Mouse (Mus musculus) adrenal gland (tissue): ENCODE results near the gene Iscu.
"Not testable (repeated sequence)": the region's sequence is repeated elsewhere in the genome, so short reads cannot be mapped to it uniquely, and the experiment has no call there.

Experiments
- intact Hi-C: fragments of 180-260 bp; cut with DNase I; formaldehyde crosslinking; loops from one replicate; pipeline ENCODE4 v1.15.1; 2025

Gene Iscu

DNA sequence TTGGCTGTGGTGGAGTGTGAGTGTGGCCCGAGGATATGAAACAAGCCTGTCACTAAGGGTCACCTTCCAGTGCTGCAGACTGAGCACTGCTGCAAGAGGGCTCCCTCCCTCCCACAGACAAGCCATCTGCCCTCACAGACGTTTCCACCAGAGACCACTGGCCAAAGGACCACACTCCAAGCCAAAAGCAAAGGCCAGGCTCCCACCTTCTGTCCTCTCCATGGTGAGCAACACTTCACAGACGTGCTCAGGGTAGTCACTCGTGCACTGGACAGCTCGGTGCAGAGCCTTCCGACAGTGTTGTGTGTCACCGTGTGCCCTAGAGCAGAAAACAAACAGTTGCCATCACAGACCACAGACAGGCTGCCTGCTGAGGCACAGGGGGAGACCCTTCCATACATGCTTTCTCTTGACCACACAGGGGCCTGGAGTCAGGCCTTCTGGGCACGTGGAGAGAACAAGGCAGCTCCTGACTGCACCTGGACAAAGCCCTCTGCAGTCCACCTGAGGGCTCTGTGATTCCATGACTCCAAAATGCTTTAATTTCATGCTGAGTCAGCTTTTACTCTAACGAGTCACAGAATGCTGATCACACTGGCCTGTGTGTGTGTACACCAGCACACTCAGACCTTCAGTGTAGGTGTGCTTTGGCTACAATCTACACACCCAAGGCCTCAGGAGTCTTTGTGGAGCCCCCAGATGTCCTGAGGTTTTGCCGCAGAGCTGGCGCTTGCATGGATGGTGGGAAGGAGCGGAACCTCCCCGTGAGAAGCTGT, 23.8 kb upstream of the Iscu start:
- intact Hi-C loops = no loop called here

DNA sequence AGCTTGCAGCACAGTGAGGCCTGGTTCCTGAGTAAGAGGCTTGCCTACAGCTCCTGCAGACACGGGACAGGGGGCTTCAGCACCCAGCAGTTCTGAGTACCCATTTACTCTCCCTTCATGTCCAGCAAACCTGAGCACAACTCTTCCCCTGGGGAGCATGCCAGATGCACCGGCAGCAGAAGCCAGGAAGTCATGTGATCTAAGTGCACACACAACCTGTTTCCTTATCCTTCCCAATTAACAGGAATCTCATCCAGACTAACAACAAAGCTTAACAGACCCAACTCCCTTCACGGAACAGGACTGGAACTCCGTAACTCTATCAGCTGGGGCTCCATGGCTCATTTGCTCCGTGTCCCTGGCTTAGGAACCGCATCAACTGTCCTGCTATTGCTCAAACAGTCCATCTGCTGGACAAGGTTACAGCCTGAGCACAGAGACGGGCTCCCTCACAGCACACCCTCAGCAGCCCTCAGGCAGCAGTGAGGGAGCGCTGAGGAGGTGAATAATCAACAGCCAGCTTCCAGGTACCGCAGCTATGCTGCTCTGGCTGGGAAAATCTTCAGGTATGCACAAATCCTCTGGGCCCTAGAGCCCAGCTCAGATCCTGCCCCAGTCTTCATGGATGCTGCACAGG, 20.9 kb upstream of the Iscu start:
- intact Hi-C loops = no loop called here

DNA sequence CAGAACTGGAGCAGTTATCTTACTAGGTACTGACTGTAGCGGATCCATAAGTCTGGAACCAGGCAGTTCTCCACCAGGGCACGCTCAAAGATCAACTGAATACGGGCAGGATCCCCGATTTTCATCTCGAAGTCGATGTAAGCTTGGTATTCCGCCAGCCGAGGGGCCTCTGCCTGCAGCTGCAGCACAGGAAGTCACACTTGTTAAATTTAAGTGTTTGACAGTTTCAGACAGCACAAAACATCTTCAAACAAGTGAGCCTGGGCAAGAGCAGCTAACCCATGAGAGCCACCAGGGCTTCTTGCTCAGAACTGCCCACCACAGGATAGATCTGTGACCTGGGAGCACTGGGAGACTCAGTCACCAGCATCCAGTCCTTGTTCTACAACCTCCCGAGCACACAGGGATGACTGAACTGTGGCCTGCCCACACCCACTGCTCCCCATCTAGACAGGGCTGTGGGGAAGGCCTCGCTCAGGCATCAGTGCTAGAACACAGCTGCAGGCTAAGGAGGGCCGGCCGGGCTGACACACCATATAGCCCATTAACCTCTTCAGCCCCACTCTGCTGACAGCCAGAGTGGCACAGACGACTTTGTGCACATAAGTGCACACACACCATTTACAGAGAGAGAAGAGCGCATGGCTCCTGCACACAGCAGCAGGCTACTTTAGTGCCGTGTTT, 17.1 kb upstream of the Iscu start:
- intact Hi-C loops = no loop called here

DNA sequence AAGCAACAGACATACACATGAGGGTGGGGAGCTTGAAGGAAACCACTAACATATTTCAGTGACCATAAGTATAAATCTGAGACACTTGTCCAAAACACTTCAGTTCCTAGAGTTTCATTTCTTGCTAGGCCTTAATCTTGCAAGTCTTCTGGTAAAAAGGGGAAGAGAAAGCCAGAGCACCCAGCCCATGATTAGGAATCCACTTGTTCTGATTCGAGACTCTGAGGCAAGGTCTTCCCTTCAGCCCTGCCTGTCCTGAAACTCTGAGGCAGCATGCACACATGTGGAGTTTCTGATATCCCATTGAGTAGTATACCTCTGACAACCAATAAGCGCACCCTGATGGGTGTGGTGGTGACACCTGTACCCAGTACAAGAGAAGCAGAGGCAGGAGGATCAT, 11.0 kb upstream of the Iscu start:
- intact Hi-C loops = no loop called here

DNA sequence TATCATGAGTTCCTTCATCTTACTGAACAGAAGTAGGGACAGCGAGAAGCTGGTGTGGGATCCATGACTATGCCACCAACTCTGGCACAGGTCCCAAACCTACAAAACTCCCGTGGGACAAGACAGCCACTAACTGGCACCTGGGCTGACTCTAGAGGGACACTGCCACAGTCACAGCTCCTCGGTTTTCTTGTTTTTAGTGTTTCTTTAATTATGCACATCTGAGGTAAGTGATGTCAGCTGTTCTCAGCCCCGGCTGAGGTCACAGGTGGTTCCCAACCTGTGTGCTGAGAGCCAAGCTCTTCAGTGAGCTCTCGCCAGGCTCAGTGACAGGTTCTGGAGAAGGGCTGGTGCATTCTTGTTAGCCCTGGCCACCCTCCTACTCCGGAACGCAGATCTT, 8.1 kb upstream of the Iscu start:
- intact Hi-C loops = no loop called here

DNA sequence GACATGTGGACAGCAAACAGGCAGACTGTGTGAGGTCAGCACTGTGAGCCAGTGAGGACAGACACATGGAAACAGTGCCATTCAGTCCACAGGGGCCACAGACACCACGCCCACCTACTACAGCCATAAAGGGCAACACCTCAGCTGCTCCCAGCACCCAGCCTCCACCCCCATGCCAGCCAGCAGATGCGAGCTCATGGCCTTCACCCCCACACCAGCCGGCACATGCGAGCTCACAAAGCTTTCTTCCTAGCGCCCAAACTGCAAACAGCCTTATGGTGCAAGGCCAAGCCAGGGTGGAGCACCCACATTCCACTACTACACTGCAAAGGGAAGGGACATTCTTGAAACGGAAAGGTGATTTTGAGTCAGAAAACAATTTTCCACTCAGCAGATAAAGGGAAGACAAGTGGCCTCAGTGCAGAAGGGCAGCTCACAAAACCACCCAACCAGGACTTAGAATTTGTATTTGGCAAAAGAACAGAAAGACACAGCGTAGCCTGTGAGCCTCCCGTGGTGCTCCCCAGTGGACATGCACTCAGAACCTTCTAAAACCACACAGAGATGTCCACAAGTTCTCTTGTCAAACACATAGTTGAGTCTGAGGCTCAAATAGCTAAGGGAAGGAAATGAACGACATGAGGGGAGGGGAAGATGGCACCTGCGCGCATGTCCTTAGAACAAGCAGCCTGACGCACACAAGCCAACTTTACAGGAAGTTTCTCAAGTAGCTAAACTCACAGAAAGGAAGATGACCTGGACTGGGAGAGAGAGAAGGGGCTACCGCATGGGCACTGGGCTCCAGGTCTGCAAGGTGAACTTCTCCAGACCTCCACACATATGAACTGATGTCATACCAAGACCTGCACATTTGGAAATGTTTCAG, 6.7 kb upstream of the Iscu start:
- intact Hi-C loops = no loop called here

DNA sequence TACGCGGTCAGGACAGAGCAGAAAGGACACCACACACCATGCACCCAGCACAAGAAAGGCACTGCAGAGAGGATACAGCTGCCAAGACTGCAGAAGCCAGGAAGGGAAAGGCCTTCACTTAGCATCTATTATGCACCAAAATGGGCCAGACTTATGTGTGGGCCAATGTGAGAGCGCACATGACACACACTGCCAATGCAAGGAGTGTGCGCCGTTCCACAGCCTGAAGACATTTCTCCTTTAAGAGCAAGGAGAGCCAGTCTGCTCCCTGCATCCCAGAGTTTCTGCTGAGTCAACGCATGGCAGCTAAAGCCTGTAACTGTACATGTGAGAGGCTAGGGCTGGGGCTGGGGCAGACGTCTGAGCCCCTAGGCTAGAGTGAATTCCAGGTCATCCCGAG, 3.7 kb upstream of the Iscu start:
- intact Hi-C loops = no loop called here

DNA sequence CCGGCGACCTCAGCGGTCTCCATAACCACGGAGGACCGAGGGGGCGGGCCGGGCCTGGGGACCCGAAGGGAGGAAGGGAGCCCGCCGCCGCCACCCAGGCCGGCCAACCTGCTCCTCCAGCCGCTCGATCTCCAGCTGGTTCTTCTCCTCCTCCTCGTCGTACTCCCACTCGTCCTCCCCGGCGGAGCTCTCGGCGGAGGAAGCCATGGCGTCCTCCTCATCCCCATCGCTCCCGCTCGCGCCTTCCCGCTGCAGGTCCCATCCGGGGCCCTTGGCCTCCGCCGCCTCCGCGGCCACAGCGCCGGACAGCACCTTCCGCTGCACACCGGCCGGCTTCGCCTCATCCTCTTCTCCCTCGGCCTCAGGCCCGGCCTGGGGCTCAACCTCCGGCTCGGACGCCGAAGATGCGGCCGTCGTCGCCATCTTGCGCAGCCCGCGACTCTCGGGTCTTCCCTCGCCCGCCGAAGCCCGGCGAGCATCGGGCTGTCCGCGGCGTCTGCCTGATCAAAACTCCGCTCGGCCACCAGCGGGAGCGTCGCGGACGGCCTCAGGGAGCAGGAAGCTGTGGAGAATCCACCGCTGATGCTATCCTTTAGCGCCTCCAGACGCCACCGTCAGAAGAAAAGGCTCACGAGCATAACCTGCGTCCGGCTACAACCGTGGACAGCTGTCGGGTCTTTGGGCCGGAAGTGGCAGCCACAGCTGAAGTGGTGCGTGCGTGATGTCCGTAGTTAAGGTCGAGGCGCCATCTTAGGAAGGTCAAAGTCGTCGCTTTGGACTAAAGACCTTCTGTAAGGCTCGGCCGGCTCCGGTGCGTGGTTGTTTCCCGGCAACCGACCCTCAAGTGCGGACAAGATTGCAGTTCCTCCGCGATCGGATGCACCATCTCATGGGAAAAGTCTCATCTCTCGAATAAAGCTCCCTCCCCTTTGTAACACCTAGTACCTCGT, 1.1 kb upstream of the Iscu start:
- intact Hi-C loops = loop anchor here (2.0 kb wide), 1 partner anchor 35 kb away; no protein-coding TSS in a partner anchor

DNA sequence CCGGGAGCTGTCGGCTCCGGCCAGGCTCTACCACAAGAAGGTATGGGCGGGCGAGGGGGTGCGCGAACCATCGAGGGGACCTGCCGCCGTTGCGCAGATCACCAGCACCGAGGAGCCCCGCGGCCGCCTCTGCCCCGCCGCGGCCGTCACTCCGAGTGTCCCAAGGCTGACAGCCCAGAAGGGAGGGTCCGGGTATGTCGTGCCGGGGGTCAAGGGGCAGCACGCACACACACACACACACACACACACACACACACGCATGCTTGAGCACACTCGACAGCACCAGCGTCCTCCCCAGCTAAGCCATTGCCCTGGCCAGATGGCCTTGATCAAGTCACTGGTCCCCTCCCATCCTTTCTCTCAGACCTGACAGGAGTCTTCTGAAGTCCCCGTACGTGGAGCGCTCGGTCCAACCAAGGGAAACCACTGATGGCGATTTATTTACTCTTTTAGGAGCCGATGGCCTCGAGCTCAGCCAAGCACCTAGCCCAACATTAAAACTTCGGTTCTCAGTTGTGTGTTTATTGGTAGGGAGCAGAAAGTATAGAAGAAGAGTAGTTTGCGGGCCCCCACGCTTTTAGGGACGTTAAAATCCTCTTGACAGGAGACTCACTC, 464 bp downstream of the Iscu start:
- intact Hi-C loops = loop anchor here (1.0 kb wide), 1 partner anchor 42 kb away; no protein-coding TSS in a partner anchor

DNA sequence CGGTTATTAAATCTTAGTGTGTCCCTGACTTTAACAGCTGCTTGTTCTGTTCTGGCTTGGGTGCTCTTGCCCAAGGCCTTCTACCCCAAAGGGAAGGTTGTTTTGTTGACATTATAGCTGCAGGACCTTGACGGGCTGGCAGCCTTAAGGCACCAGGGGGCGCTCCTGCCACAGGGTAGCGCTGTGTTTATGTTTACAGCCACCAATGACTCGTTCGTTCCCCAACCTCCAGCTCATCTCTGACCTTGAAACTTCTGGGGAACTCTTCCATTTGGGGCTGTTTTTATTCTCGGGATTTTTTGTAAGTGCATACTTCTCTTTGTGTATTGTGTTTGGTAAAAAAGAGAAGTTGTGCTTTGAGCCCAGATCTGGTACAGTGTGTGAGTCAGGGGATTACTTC, 1.1 kb downstream of the Iscu start:
- intact Hi-C loops = loop anchor here (1.0 kb wide), 1 partner anchor 42 kb away; no protein-coding TSS in a partner anchor

DNA sequence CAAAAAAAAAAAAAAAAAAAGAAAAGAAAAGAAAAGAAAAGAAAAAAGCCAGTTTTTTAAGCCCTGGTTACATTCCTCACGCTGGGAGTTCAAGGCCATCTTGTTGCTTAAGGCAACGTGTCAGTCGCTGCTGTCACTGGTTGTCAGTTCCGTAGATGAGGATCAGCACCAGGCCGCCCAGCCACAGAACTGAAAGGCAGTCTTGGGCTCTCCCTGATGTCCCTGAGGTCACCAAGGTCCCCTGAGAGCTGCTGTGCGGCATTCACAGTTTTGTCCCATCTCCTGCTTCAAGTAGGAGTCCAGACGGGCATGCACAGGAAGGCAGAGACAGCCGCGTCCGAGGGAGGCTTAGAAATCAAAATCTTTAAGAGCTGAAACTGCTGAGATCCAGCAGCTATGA, 3.0 kb downstream of the Iscu start:
- intact Hi-C loops = no loop called here

DNA sequence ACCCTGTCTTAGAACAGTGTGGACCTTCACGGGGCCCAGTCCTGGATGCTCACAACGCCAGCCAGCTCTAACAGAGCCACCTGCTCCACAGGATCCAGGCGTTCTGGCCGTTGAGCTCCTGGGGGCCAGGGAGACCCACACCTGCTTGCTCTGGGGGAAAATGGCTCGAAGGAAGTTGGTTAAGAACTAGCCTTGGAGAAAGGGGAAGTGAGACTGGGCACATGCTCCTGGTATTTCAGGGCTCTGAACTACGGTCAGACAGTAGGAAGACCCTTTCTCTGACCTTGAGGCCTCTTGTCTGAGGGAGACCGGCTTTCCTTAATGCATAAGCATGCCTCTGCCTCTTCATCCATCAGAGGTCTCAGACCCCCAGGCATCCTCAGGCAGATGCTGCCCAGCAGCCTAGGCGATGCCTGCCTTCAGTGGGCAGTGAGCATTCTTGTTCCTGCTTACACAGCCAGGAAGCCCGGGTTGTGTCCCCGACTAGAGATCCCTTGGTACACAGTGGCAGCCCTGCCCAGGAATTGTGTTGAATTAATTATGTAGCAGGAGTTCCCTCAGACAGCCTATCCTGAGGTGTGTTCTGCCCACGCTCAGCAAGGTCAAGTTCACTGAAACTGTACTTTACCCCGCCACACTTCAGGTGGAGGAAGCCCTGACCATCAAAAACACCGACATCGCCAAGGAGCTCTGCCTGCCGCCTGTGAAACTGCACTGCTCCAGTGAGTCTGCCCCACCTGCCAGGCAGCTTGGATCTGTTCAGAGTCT, 3.8 kb downstream of the Iscu start:
- intact Hi-C loops = no loop called here

DNA sequence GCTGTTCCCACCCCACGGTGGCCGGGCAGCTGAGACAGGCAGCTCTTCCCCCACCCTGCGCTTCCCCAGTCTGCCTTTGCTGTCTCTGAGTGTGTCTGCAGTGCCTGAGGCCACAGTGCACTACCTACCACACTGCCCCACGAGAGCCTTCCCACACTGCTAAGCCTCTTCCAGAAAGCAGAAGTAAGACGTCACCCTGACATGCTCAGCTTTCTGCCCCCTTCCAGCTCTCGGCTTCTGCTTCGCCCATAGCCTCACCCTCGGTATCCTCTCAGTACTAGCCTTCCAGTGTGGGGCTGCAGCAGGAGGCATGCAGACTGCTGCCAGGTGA, 4.3 kb downstream of the Iscu start:
- intact Hi-C loops = no loop called here

DNA sequence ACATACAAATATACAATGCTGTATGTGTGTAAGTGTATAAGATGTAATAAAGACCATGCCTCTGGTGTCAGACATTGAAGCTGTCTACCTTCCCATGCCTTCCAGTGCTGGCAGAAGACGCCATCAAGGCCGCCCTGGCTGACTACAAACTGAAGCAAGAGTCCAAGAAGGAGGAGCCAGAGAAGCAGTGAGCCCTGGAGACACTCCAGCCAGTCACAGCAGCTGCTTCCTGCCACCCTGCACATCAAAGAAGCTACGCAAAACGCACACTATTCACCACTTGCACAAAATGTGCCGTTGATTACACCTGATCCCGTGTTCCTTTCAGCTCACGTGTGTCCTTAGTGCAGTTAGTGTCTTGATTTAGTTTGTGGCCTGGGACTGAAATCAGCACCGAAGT, 5.2 kb downstream of the Iscu start:
- intact Hi-C loops = not testable (repeated sequence)

DNA sequence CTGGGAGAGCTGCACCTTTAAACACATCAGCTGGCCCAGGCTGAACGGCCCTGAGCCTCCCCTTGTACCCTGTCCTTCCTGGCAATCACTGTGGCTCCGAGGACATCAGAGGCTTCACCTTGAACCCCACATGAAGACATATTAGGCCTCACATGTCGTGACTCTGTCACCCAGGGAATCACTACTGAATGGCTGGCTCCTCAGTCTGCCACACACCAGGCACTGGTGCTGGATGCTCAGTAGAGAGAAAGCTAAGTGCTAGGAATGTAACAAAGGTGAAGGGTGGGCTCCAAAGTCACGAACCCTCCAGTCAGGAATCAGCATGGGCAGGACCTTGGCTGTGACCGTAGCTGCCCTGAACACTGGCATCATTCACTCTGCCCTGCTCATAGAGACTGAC, 7.0 kb downstream of the Iscu start:
- intact Hi-C loops = no loop called here

DNA sequence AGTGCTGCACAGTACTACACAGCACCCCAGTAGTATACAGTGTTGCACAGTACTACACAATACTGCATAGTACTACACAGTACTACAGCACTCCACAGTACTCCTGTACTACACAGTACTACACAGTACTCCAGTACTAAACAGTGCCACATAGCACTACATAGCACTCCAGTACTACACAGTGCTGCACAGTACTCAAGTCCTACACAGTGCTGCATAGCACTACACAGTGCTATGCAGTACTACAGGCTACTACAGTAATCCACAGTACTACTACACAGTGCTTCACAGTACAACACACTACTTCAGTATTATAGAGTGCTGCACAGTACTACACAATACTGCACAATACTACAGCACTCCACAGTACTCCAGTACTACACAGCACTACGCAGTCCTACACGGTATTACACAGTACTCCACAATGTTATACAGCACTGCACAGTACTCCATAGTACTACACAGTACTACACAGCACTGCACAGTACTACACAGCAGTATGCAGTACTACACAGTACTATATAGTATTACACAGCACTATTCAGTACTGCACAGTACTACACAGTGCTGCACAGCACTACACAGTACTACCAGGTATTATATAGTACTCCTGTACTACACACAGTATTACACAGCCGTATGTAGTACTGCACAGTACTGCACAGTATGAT, 7.7 kb downstream of the Iscu start:
- intact Hi-C loops = no loop called here

DNA sequence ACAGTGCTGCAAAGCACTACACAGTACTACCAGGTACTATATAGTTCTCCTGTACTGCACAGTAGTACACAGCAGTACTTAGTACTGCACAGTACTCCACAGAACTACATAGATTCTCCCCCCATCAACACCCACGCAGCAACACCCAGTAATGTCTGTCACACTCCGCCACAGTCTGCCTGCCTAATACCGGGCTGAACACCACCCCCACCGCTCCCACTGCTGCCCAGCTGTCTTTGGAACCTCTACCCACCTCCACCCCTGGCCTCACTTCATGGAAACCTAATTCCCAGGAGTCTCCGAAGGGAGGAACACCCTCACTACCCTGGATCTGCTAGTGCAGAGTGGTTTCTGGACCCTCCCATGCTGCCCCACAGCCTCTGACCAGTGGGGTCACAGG, 8.2 kb downstream of the Iscu start:
- intact Hi-C loops = no loop called here

DNA sequence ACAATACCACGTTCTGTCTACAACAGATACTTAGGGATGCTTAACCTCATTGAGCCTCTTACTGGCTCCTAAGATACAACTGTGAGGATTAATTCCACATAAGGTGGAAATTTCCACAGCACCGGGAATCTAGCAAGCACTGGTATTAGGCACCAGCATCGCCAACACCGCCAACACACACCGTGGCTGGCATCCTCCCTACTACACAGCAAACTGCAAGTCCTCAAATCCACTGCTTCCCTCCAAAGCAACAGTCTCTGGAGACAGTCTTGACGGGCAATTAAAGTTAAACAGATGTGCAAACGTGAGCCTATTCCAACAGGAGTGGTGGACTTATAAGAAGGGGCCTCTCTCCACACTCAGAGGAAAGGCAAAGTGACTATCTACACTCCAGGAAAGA, 8.7 kb downstream of the Iscu start:
- intact Hi-C loops = no loop called here

DNA sequence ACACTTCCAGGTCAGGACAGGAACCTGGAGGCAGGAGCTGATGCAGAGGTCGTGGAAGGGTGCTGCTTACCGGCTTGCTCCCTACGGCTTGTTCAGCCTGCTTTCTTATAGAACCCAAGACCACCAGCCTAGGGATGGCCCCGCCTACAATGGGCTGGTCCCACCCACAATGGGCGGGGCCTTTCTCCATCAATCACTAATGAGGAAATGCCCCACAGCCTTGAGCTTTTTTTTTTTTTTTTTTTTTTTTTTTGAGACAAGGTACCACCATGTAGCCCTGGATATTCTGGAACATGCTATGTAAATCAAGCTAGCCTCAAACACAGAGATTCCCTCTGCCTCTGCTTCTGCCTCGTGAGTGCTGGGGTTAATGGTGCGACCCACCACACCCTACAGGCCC, 9.3 kb downstream of the Iscu start:
- intact Hi-C loops = no loop called here
